Mouse (Mus musculus) left cerebral cortex, adult 2 months (tissue): ENCODE data around the gene Ehd2. TPM values are rescaled to one million over a fixed set of nuclear protein-coding genes. Genes with fewer than 3 reads are reported as not detected.

Experiments
- DNase-seq, 2 experiments: peaks; one replicate each; pipeline ENCODE4 v3.0.0; 2021 to 2022; ENCODE audit warnings: low spot score in 2 of 2, mixed read lengths in 1 of 2; ENCODE audit errors: extremely low spot score in 1 of 2
- H3K27ac ChIP-seq: fragments of 200-600 bp; 2 replicates; pipeline ENCODE4 v1.8.1; 2022
- H3K4me3 ChIP-seq: fragments of 200-600 bp; 2 replicates; pipeline ENCODE4 v1.8.1; 2022
- CTCF ChIP-seq: fragments of 200-600 bp; IDR thresholded peaks from 2 replicates; pipeline ENCODE4 v1.8.1; 2022; ENCODE audit warnings: antibody characterized with exemption, mild to moderate bottlenecking, moderate library complexity
- intact Hi-C: fragments of 180-260 bp; cut with DNase I; formaldehyde crosslinking; loops from one replicate; pipeline ENCODE4 v1.15.1; 2025
- total RNA-seq, 2 experiments: library from RNA; stranded (reverse); gene quantifications; 2 replicates each; pipeline ENCODE4 v1.2.3; 2021

The Ehd2 gene
- total RNA-seq, 2 experiments from 2014 or later: 6.4 to 6.7 TPM

- Histone ChIP-seq H3K4me3 (no peak overlapping the region), H3K27ac (no peak overlapping the region)
- intact Hi-C loops: no loop called here
- peak; percentile 20 for TF ChIP-seq CTCF
- no peak for DNase-seq
These were observed 13.9 kb downstream of the Ehd2 start for GRCm38 (mm10) chr7:15953307-15954074.

- TF ChIP-seq CTCF: no peak
- Histone ChIP-seq H3K27ac (no peak overlapping the region), H3K4me3 (no peak overlapping the region)
- no peak for DNase-seq
- intact Hi-C loops: no loop called here
These were observed 15.0 kb downstream of the Ehd2 start for GRCm38 (mm10) chr7:15952416-15952815.

GRCm38 (mm10) chr7:15950008-15950407 is 17.4 kb downstream of the Ehd2 start:
- DNase-seq: no peak
- intact Hi-C loops: no loop called here
- TF ChIP-seq CTCF: no peak
- no peak overlapping the region for H3K4me3 ChIP-seq
- no peak overlapping the region for H3K27ac ChIP-seq

- intact Hi-C loops: loop anchor here (10.0 kb wide), 1 partner anchor 975 kb away; the partner anchor contains the start of gene Calm3
- Histone ChIP-seq H3K27ac (no peak overlapping the region), H3K4me3 (no peak overlapping the region)
- no peak for DNase-seq
- TF ChIP-seq CTCF: no peak
These were observed 18.1 kb downstream of the Ehd2 start for GRCm38 (mm10) chr7:15949216-15949790.

- DNase-seq: peak; percentile 68 to 69
- Histone ChIP-seq H3K4me3 (peak overlapping the region; percentile 31), H3K27ac (no peak overlapping the region)
- intact Hi-C loops: loop anchor here (1.0 to 10.0 kb wide), 2 partner anchors 19 to 976 kb away; partner anchors contain the start of genes Calm3 and Ehd2
- peak; percentile 71 for TF ChIP-seq CTCF
These were observed 18.9 kb downstream of the Ehd2 start for GRCm38 (mm10) chr7:15948381-15948941.

- intact Hi-C loops: loop anchor here (1.0 to 10.0 kb wide), 2 partner anchors 20 to 977 kb away; partner anchors contain the start of genes Calm3 and Ehd2
- TF ChIP-seq CTCF: no peak
- no peak overlapping the region for H3K4me3 ChIP-seq
- no peak overlapping the region for H3K27ac ChIP-seq
- no peak for DNase-seq
These were observed 19.6 kb downstream of the Ehd2 start for GRCm38 (mm10) chr7:15947653-15948260.

GRCm38 (mm10) chr7:15945721-15946536 is 21.4 kb downstream of the Ehd2 start, which contains the start of gene Nop53:
Nop53 (minus strand) TSS chr7:15946074.
- Histone ChIP-seq H3K4me3 (peak within 1 kb of the TSS; percentile 57), H3K27ac (peak within 1 kb of the TSS; percentile 100)
- DNase-seq: peak; percentile 91
- intact Hi-C loops: loop anchor here (1.0 to 10.0 kb wide), 2 partner anchors 13 to 979 kb away; partner anchors contain the start of gene Calm3
- TF ChIP-seq CTCF: no peak

GRCm38 (mm10) chr7:15945211-15945610 is 22.2 kb downstream of the Ehd2 start:
- DNase-seq: no peak
- intact Hi-C loops: loop anchor here (1.0 to 10.0 kb wide), 2 partner anchors 12 to 980 kb away; partner anchors contain the start of gene Calm3
- TF ChIP-seq CTCF: no peak
- peak overlapping the region; percentile 100 for H3K27ac ChIP-seq
- H3K4me3 ChIP-seq: peak overlapping the region; percentile 57

GRCm38 (mm10) chr7:15944311-15944710 is 23.1 kb downstream of the Ehd2 start:
- H3K27ac ChIP-seq: no peak overlapping the region
- intact Hi-C loops: loop anchor here (10.0 kb wide), 1 partner anchor 980 kb away; the partner anchor contains the start of gene Calm3
- DNase-seq: no peak
- no peak for TF ChIP-seq CTCF
- H3K4me3 ChIP-seq: no peak overlapping the region

- no peak for DNase-seq
- no peak for TF ChIP-seq CTCF
- Histone ChIP-seq H3K27ac (no peak overlapping the region), H3K4me3 (no peak overlapping the region)
- intact Hi-C loops: no loop called here
These were observed 28.7 kb downstream of the Ehd2 start for GRCm38 (mm10) chr7:15938621-15939020.

GRCm38 (mm10) chr7:15937491-15937890 is 29.9 kb downstream of the Ehd2 start:
- intact Hi-C loops: no loop called here
- TF ChIP-seq CTCF: no peak
- Histone ChIP-seq H3K27ac (no peak overlapping the region), H3K4me3 (no peak overlapping the region)
- DNase-seq: no peak
